Comparison of ENCODE assay signal across 11 mouse cellular contexts in the genomic region with DNA sequence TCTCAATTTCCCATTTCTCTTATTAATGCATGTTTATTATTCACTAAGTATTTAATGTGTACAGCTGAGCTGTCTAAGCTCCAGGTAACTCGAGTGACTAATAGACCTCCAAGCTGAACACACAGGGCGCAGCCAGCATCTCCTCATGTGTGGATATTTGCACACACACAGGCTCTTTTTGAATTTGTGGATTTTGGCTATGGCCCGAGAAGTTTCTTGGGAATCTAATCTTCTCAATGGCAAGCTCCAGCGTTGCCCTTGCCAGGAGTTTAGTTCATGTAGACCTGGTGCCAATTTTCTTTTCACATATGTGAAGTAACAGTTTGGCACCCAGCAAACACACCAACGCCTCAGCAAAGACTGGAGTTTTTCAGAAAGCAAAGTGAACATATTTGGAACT.
DNase-seq lines count a peak whose midpoint lies in the region; ATAC-seq and TF ChIP-seq lines count a peak whose summit lies in the region.
"Had no signal": no experiment of that assay in that cellular context is flagged by ENCODE, and none has a peak within 500 bp of the region (broad histone marks: within the 10 kb centered on the region; RNA-seq: fewer than 3 reads in every experiment).

No protein-coding gene starts in this region.

- H3K4me3 ChIP-seq in forebrain, embryonic 13.5 days: no peak overlapping the region
- no peak overlapping the region for H3K4me3 ChIP-seq in forebrain, embryonic 11.5 days (ENCODE audit: low read depth, low read length)
- no peak overlapping the region for H3K4me3 ChIP-seq in heart, postnatal 0 days (ENCODE audit: low read depth, low read length)
- H3K4me3 ChIP-seq in intestine, embryonic 15.5 days (replicated peaks): no peak overlapping the region
- H3K4me3 ChIP-seq: liver, embryonic 15.5 days; myocyte had no signal

- no peaks in the 10 kb centered on the region for H3K36me3 ChIP-seq in forebrain, embryonic 13.5 days (ENCODE audit: poor library complexity, severe bottlenecking)
- H3K36me3 ChIP-seq in forebrain, embryonic 11.5 days (ENCODE audit: control insufficient read depth, insufficient read depth, low read length): no peaks in the 10 kb centered on the region
- no peaks in the 10 kb centered on the region for H3K36me3 ChIP-seq in heart, postnatal 0 days (replicated peaks; ENCODE audit: control insufficient read depth, insufficient read depth, low read length)
- H3K36me3 ChIP-seq in intestine, embryonic 15.5 days: no peaks in the 10 kb centered on the region
- H3K36me3 ChIP-seq: liver, embryonic 15.5 days had no signal

- peak; percentile 24; the same call in 1 of the 2 replicates for ATAC-seq in forebrain, embryonic 13.5 days
- no peak for ATAC-seq in forebrain, embryonic 11.5 days (replicated peaks; ENCODE audit: low FRiP score)
- ATAC-seq in heart, postnatal 0 days (ENCODE audit: insufficient read depth, low read depth): peak; percentile 39; the same call in 1 of the 2 replicates
- no peak for ATAC-seq in intestine, embryonic 15.5 days

- no peak overlapping the region for H3K9ac ChIP-seq in forebrain, embryonic 13.5 days
- no peak overlapping the region for H3K9ac ChIP-seq in forebrain, embryonic 11.5 days (ENCODE audit: low read length)
- H3K9ac ChIP-seq in heart, postnatal 0 days (replicated peaks; ENCODE audit: low read depth, low read length): no peak overlapping the region
- H3K9ac ChIP-seq in intestine, embryonic 15.5 days: no peak overlapping the region
- H3K9ac ChIP-seq: liver, embryonic 15.5 days had no signal

- 0 out of 2 replicates have a peak, but pooled peaks cover 8% of the 10 kb centered on the region for H3K4me1 ChIP-seq in forebrain, embryonic 13.5 days
- H3K4me1 ChIP-seq in forebrain, embryonic 11.5 days (replicated peaks; ENCODE audit: control insufficient read depth, insufficient read depth, low read length): no peaks in the 10 kb centered on the region
- no peaks in the 10 kb centered on the region for H3K4me1 ChIP-seq in heart, postnatal 0 days (ENCODE audit: control insufficient read depth, insufficient read depth)
- H3K4me1 ChIP-seq in intestine, embryonic 15.5 days (replicated peaks): no peaks in the 10 kb centered on the region; the same call in 1 of the 2 replicates
- H3K4me1 ChIP-seq: liver, embryonic 15.5 days had no signal

- DNase-seq in forebrain, embryonic 11.5 days (ENCODE audit: low spot score): no peak
- peak; percentile 33 for DNase-seq in urinary bladder, postnatal 14 days (ENCODE audit: low spot score)
- no peak for DNase-seq in urinary bladder, postnatal 25 days (ENCODE audit: low spot score)
- DNase-seq in heart, postnatal 0 days (ENCODE audit: low spot score): peak; percentile 43
- no peak for DNase-seq in kidney, adult 8-10 months
- DNase-seq in spleen, postnatal 36 days (ENCODE audit: low spot score in 2 of 2): no peak

- no peak overlapping the region for H3K4me2 ChIP-seq in forebrain, embryonic 13.5 days
- no peak overlapping the region for H3K4me2 ChIP-seq in forebrain, embryonic 11.5 days (ENCODE audit: low read depth, low read length, severe bottlenecking)
- H3K4me2 ChIP-seq in heart, postnatal 0 days (ENCODE audit: low read depth, low read length): no peak overlapping the region
- H3K4me2 ChIP-seq in intestine, embryonic 15.5 days (replicated peaks): no peak overlapping the region
- H3K4me2 ChIP-seq: liver, embryonic 15.5 days had no signal

- no peak overlapping the region for H3K27ac ChIP-seq in forebrain, embryonic 13.5 days
- no peak overlapping the region for H3K27ac ChIP-seq in forebrain, embryonic 11.5 days (ENCODE audit: low read depth, low read length)
- H3K27ac ChIP-seq in heart, postnatal 0 days (ENCODE audit: low read depth): no peak overlapping the region
- no peak overlapping the region for H3K27ac ChIP-seq in intestine, embryonic 15.5 days
- H3K27ac ChIP-seq: liver, embryonic 15.5 days had no signal

- TF ChIP-seq CTCF in heart, postnatal 0 days (IDR thresholded peaks at IDR 0.05; ENCODE audit: low read depth): no peak

- no peak for TF ChIP-seq EP300 in heart, postnatal 0 days (IDR thresholded peaks at IDR 0.05; ENCODE audit: low read depth)

- no peaks in the 10 kb centered on the region for H3K27me3 ChIP-seq in forebrain, embryonic 13.5 days
- no peaks in the 10 kb centered on the region for H3K27me3 ChIP-seq in forebrain, embryonic 11.5 days (ENCODE audit: control insufficient read depth, insufficient read depth, low read length)
- no peaks in the 10 kb centered on the region for H3K27me3 ChIP-seq in heart, postnatal 0 days (ENCODE audit: control insufficient read depth, insufficient read depth, low read length)
- H3K27me3 ChIP-seq in intestine, embryonic 15.5 days (replicated peaks): no peaks in the 10 kb centered on the region
- H3K27me3 ChIP-seq: CH12.LX; liver, embryonic 15.5 days had no signal

- H3K9me3 ChIP-seq in forebrain, embryonic 13.5 days (replicated peaks): no peaks in the 10 kb centered on the region
- H3K9me3 ChIP-seq in forebrain, embryonic 11.5 days (ENCODE audit: control insufficient read depth, low read length): no peaks in the 10 kb centered on the region
- no peaks in the 10 kb centered on the region for H3K9me3 ChIP-seq in heart, postnatal 0 days (replicated peaks; ENCODE audit: control insufficient read depth, low read length)
- H3K9me3 ChIP-seq in intestine, embryonic 15.5 days: no peaks in the 10 kb centered on the region
- H3K9me3 ChIP-seq: liver, embryonic 15.5 days had no signal

- 77% methylated on average over 5 of the region's 5 CpGs for WGBS in forebrain, embryonic 13.5 days
- WGBS in forebrain, embryonic 11.5 days: 87% methylated on average over 5 of the region's 5 CpGs
- WGBS in heart, postnatal 0 days: 59% methylated on average over 5 of the region's 5 CpGs
- 84% methylated on average over 5 of the region's 5 CpGs for WGBS in intestine, embryonic 15.5 days

Comparison
In these comparisons a context has a peak if more than half of its experiments do, and no peak if none do; other contexts are left out.
1. ATAC-seq: peak in forebrain, embryonic 13.5 days (single experiment) and heart, postnatal 0 days (single experiment); none in forebrain, embryonic 11.5 days (single experiment) and intestine, embryonic 15.5 days (single experiment).
2. DNase-seq: peak in urinary bladder, postnatal 14 days (single experiment) and heart, postnatal 0 days (single experiment); none in forebrain, embryonic 11.5 days (single experiment), urinary bladder, postnatal 25 days (single experiment), kidney, adult 8-10 months (0 of 2) and spleen, postnatal 36 days (0 of 2).